Mouse (Mus musculus): Measurements from ENCODE around the gene Klhl31.

The Klhl31 gene

GRCm38 (mm10) chr9:77624171-77624570 lies 12.1 kb upstream of the Klhl31 start:
- DNase-seq, result no peak

- no peak for DNase-seq
Measured at GRCm38 (mm10) chr9:77628676-77629075, 7.6 kb upstream of the Klhl31 start.

- DNase-seq, result no peak
Measured at GRCm38 (mm10) chr9:77629708-77630107, 6.6 kb upstream of the Klhl31 start.

GRCm38 (mm10) chr9:77630764-77631163 lies 5.5 kb upstream of the Klhl31 start:
- DNase-seq, result no peak

- no peak for DNase-seq
Measured at GRCm38 (mm10) chr9:77632432-77632831, 3.9 kb upstream of the Klhl31 start.

GRCm38 (mm10) chr9:77636003-77636402 lies 297 bp upstream of the Klhl31 start:
- no peak for DNase-seq

- DNase-seq, result no peak
Measured at GRCm38 (mm10) chr9:77637357-77637756, 1.1 kb downstream of the Klhl31 start.

GRCm38 (mm10) chr9:77645176-77645575 lies 8.9 kb downstream of the Klhl31 start:
- DNase-seq, result no peak

GRCm38 (mm10) chr9:77651847-77652246 lies 15.5 kb downstream of the Klhl31 start:
- no peak for DNase-seq

GRCm38 (mm10) chr9:77653907-77654306 lies 17.6 kb downstream of the Klhl31 start:
- no peak for DNase-seq

GRCm38 (mm10) chr9:77655181-77655934 lies 19.1 kb downstream of the Klhl31 start:
- peak; percentile 28 for DNase-seq

GRCm38 (mm10) chr9:77655935-77656288 lies 19.6 kb downstream of the Klhl31 start:
- DNase-seq, result peak; percentile 32

- DNase-seq, result peak; percentile 5
Measured at GRCm38 (mm10) chr9:77662917-77663316, 26.6 kb downstream of the Klhl31 start.

- DNase-seq, result no peak
Measured at GRCm38 (mm10) chr9:77670095-77670494, 33.8 kb downstream of the Klhl31 start.

GRCm38 (mm10) chr9:77671004-77671403 lies 34.7 kb downstream of the Klhl31 start:
- no peak for DNase-seq

- no peak for DNase-seq
Measured at GRCm38 (mm10) chr9:77673218-77673617, 36.9 kb downstream of the Klhl31 start.

GRCm38 (mm10) chr9:77673986-77674385 lies 37.7 kb downstream of the Klhl31 start:
- no peak for DNase-seq

GRCm38 (mm10) chr9:77684938-77685337 lies 48.6 kb downstream of the Klhl31 start:
- no peak for DNase-seq

- DNase-seq, result no peak
Measured at GRCm38 (mm10) chr9:77685825-77686500, 49.7 kb downstream of the Klhl31 start.

- DNase-seq, result no peak
Measured at GRCm38 (mm10) chr9:77692707-77693106, 56.4 kb downstream of the Klhl31 start.

- DNase-seq, result no peak
Measured at GRCm38 (mm10) chr9:77693405-77693804, 57.1 kb downstream of the Klhl31 start.

- no peak for DNase-seq
Measured at GRCm38 (mm10) chr9:77695586-77695985, 59.3 kb downstream of the Klhl31 start.

GRCm38 (mm10) chr9:77703476-77703875 lies 67.2 kb downstream of the Klhl31 start:
- DNase-seq, result no peak

GRCm38 (mm10) chr9:77704108-77704507 lies 67.8 kb downstream of the Klhl31 start:
- no peak for DNase-seq

GRCm38 (mm10) chr9:77706515-77706914 lies 70.2 kb downstream of the Klhl31 start:
- no peak for DNase-seq

Data from layer of hippocampus, adult 9-11 months (tissue).